Mouse (Mus musculus) liver, adult 2 months (tissue): Measurements from ENCODE around the gene Pde4d. TPM values are rescaled to one million over a fixed set of nuclear protein-coding genes. Genes with fewer than 3 reads are reported as not detected.

Experiments
- DNase-seq: peaks from one replicate; pipeline ENCODE4 v3.0.0-alpha.2; 2011; ENCODE audit warnings: low read depth, low spot score; ENCODE audit errors: extremely low read depth
- H3K27ac ChIP-seq: fragments of 200-500 bp; replicated peaks from 2 replicates; pipeline ENCODE4 v1.5.1; 2012; ENCODE audit warnings: low read depth, mild to moderate bottlenecking, control low read depth, inconsistent platforms, low read length; ENCODE audit not compliant: insufficient read depth
- H3K27me3 ChIP-seq: fragments of 200-500 bp; 2 replicates; pipeline ENCODE4 v1.6.1; 2012; ENCODE audit warnings: mild to moderate bottlenecking, moderate library complexity, low read length, inconsistent platforms; ENCODE audit not compliant: control insufficient read depth, insufficient read depth
- H3K36me3 ChIP-seq: fragments of 200-500 bp; 2 replicates; pipeline ENCODE4 v1.6.1; 2012; ENCODE audit warnings: low read length, inconsistent platforms; ENCODE audit not compliant: control insufficient read depth, insufficient read depth
- H3K4me1 ChIP-seq: fragments of 200-500 bp; 2 replicates; pipeline ENCODE4 v1.6.1; 2011; ENCODE audit warnings: low read length; ENCODE audit not compliant: control insufficient read depth, insufficient read depth
- H3K4me3 ChIP-seq: fragments of 200-500 bp; 2 replicates; pipeline ENCODE4 v1.5.1; 2011; ENCODE audit warnings: low read depth, mild to moderate bottlenecking, control low read depth, low read length, moderate library complexity; ENCODE audit not compliant: insufficient read depth
- H3K79me2 ChIP-seq: fragments of 200-500 bp; 2 replicates; pipeline ENCODE4 v1.6.1; 2012; ENCODE audit warnings: inconsistent platforms, mild to moderate bottlenecking, low read length, moderate library complexity; ENCODE audit not compliant: control insufficient read depth, insufficient read depth
- H3K9ac ChIP-seq: fragments of 200-500 bp; 2 replicates; pipeline ENCODE4 v1.6.1; 2012; ENCODE audit warnings: low read depth, mild to moderate bottlenecking, control low read depth, inconsistent platforms, low read length
- CTCF ChIP-seq: fragments of 200-500 bp; IDR thresholded peaks from 2 replicates; pipeline ENCODE4 v1.5.1; 2011; ENCODE audit warnings: low read depth, low read length, control low read depth
- POLR2A ChIP-seq: fragments of 200-500 bp; IDR thresholded peaks from 2 replicates; pipeline ENCODE4 v1.6.1; 2011; ENCODE audit warnings: low read length, control low read depth; ENCODE audit not compliant: insufficient read depth; ENCODE audit errors: extremely low read depth
- WGBS: fragments of 180-500 bp; shearing (Covaris S2); methylation state at CpG from one replicate; pipeline ENCODE4 v1.1.7; 2018; 5-methylcytosine and 5-hydroxymethylcytosine counted together
- polyA plus RNA-seq: library from polyadenylated mRNA; depleted of rRNA; stranded (reverse); fragments of >200 nt; gene quantifications from 2 replicates; pipeline ENCODE4 v1.2.3, GENCODE M21; 2012
- total RNA-seq: library from RNA; depleted of rRNA; stranded (reverse); fragments of >200 nt; gene quantifications from 2 replicates; pipeline ENCODE4 v1.2.3, GENCODE M21; 2014

Gene Pde4d
- total and polyA plus RNA-seq, 2 experiments = 2.3 to 13.6 TPM

DNA sequence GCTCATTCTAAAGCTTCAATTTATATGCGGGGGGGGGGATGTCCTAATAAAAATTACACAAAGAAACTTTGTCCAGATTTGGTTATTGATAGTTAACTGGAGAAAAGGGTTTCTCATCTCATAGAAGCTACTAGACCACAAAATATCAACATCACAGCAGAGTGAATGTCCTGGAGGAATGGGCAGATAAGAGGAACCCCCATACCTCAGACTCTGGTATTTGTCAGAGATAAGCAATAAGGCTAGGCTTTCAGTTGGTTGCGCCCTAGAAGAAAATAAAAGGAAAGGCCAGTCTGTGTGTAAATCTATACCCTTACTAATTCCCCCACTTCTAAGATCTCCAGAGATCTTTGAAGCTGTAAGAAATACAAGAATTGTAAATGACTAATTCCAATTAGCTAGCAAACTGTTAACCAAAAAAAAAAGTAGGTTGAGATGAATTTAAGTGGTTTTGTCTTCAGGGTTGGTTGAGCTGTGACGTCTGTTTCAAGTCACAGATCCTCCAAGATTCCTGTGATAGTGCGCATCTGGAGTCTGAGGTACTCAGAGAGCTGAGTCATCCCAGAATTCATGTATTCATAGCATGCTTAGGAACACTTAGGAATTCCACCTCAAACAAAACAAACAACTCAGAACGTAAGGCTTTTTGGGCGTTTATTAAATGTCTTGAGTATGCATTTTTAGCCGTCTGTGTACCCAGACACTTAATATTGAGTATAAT is 1197.9 kb downstream of the Pde4d start:
- WGBS = 93% methylated on average over 7 of the region's 7 CpGs
- Histone ChIP-seq H3K27ac (no peak overlapping the region), H3K4me1 (peaks cover 17% of the 10 kb centered on the region), H3K36me3 (no peaks in the 10 kb centered on the region), H3K9ac (no peak overlapping the region), H3K27me3 (no peaks in the 10 kb centered on the region), H3K79me2 (no peaks in the 10 kb centered on the region; the same call in 1 of the 2 replicates), H3K4me3 (no peak overlapping the region)
- TF ChIP-seq POLR2A (no peak), CTCF (no peak)
- no peak for DNase-seq

GRCm38 (mm10) chr13:109648311-109648710 is 1198.6 kb downstream of the Pde4d start:
- Histone ChIP-seq H3K36me3 (no peaks in the 10 kb centered on the region), H3K79me2 (no peaks in the 10 kb centered on the region; the same call in 1 of the 2 replicates), H3K4me1 (peaks cover 22% of the 10 kb centered on the region), H3K27ac (no peak overlapping the region), H3K4me3 (no peak overlapping the region), H3K9ac (no peak overlapping the region), H3K27me3 (no peaks in the 10 kb centered on the region)
- no peak for DNase-seq
- TF ChIP-seq CTCF (no peak), POLR2A (no peak)
- WGBS = 84% methylated on average over 3 of the region's 3 CpGs

GRCm38 (mm10) chr13:109651790-109652605 is 1202.2 kb downstream of the Pde4d start:
- H3K27ac ChIP-seq = no peak overlapping the region; the same call in 1 of the 2 replicates
- 34% methylated on average over 10 of the region's 10 CpGs for WGBS
- DNase-seq = peak; percentile 75
- H3K4me3 ChIP-seq = no peak overlapping the region
- no peaks in the 10 kb centered on the region for H3K36me3 ChIP-seq
- no peaks in the 10 kb centered on the region; the same call in 1 of the 2 replicates for H3K79me2 ChIP-seq
- no peak overlapping the region for H3K9ac ChIP-seq
- peaks cover 22% of the 10 kb centered on the region for H3K4me1 ChIP-seq
- H3K27me3 ChIP-seq = no peaks in the 10 kb centered on the region
- no peak for TF ChIP-seq CTCF
- no peak for TF ChIP-seq POLR2A

GRCm38 (mm10) chr13:109652631-109653030 is 1202.9 kb downstream of the Pde4d start:
- Histone ChIP-seq H3K27me3 (no peaks in the 10 kb centered on the region), H3K9ac (no peak overlapping the region), H3K27ac (no peak overlapping the region; the same call in 1 of the 2 replicates), H3K79me2 (no peaks in the 10 kb centered on the region; the same call in 1 of the 2 replicates), H3K4me1 (peaks cover 22% of the 10 kb centered on the region), H3K36me3 (no peaks in the 10 kb centered on the region), H3K4me3 (no peak overlapping the region)
- DNase-seq = peak; percentile 45
- TF ChIP-seq POLR2A (no peak), CTCF (no peak)
- WGBS = 24% methylated on average over 7 of the region's 7 CpGs

DNA sequence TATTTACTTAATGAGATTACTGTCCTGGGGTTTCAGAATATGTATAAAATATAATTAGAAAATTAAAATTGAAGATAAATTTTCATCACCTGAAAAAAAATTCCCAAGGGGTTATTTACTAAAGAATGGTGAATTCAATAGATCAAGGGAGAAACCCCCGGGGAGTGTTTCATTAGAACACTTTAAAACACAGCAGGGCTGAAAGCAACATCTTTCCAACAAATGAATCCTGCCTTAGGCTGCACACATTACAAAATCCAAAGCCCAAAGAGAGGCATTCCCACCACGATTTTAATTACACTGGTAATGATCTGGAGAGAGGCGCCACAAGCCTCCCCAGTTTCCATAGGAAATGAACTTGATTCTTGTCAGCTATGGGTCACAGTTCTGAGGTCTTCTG is 1205.6 kb downstream of the Pde4d start:
- H3K9ac ChIP-seq = no peak overlapping the region
- no peak overlapping the region for H3K4me3 ChIP-seq
- WGBS = 90% methylated on average over 3 of the region's 3 CpGs
- no peak for TF ChIP-seq POLR2A
- TF ChIP-seq CTCF = no peak
- no peaks in the 10 kb centered on the region for H3K79me2 ChIP-seq
- no peaks in the 10 kb centered on the region for H3K36me3 ChIP-seq
- no peaks in the 10 kb centered on the region for H3K27me3 ChIP-seq
- no peak overlapping the region for H3K27ac ChIP-seq
- peaks cover 21% of the 10 kb centered on the region for H3K4me1 ChIP-seq
- no peak for DNase-seq

DNA sequence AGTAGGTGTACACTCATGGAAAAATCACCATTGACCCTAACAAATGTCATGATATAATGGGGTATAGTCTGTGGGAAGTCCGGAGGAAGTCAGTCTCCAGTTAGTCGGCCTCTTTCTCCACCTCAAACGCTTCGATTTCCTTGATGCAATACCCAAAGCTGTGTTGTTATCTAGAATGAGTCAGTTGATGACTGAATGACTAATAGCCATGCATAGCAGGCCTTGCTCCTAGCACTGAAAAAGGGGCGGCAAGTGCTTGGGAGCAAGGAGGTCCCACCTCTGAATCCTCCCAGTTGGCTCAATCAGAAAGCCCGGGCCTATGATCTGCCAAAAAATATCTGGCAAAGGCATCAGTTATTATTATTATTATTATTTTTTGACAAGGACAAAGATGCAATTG is 1209.4 kb downstream of the Pde4d start:
- Histone ChIP-seq H3K27me3 (no peaks in the 10 kb centered on the region), H3K4me1 (no peaks in the 10 kb centered on the region), H3K9ac (no peak overlapping the region), H3K4me3 (no peak overlapping the region), H3K36me3 (no peaks in the 10 kb centered on the region), H3K27ac (no peak overlapping the region), H3K79me2 (no peaks in the 10 kb centered on the region; the same call in 1 of the 2 replicates)
- DNase-seq = no peak
- TF ChIP-seq CTCF (no peak), POLR2A (no peak)
- WGBS = 78% methylated on average over 6 of the region's 6 CpGs
